Mouse (Mus musculus) kidney, postnatal 10 days (tissue): ENCODE data around the gene Lrp11.
A peak's percentile ranks its signal among the peaks of the same experiment; 100 is the strongest.

Source experiments
- DNase-seq: peaks from one replicate; pipeline ENCODE4 v3.0.0; 2021; ENCODE audit warnings: mixed read lengths

Gene Lrp11

GRCm38 (mm10) chr10:7629092-7629491 lies 39.5 kb downstream of the Lrp11 start:
- no peak for DNase-seq

- no peak for DNase-seq
Measured at GRCm38 (mm10) chr10:7630286-7630685, 40.7 kb downstream of the Lrp11 start.

DNA sequence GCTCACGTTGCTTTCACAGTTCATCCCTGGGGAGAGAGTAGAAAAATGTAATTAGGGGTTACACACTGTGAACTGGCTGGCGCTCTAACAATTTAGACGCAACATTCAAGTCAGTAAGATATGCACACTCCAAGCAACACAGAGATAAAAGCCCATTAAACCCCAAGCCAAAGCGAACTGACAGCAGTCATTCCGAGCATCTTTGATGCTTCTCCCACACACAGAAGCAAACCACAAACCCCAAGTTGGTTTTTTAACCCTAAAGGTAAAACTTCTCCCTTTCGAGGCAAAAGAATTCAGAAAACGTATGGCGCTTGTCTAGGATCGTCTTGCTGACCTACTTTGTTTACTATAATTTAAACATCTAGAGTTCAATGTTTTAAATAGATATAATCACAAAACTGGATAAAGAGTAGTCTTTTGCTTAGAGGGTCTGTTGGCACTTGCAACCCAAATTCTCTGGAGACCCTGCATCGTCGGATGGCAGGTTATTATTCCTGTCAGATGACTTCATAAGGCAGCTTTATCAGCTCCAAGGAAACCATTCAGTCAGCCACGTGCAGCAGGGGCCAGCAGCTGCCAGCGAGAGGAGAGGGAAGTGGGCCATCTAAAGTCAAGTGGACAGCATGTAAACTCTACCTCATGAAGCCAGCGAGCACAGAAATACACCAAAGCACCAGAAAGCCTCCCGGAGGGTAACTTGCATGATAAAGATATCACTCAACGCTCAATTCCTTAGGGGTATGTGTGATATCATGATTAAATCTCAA lies 41.5 kb downstream of the Lrp11 start:
- DNase-seq = no peak

DNA sequence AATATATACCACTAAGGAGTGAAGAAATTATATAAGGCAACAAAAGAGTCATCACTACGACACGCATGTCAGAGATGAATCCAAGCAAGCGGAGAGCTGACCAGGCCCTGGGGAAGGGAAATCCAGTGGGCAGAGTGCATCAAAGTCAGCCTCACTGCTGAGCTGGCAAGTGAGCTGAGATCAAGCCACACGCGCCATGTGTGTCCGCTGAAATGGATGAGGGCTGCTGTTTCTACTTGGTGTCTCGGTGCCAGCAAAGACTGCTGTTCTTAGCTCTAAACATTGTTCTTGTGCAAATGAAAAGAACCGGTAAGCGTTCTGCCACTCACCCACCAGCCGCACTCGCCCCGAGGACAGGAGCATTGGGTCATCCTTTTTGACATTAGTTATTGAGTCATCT lies 50.8 kb downstream of the Lrp11 start:
- DNase-seq = no peak

GRCm38 (mm10) chr10:7645911-7646310 lies 56.3 kb downstream of the Lrp11 start:
- DNase-seq = no peak

GRCm38 (mm10) chr10:7649059-7649458 lies 59.5 kb downstream of the Lrp11 start:
- DNase-seq = no peak

GRCm38 (mm10) chr10:7651057-7651456 lies 61.5 kb downstream of the Lrp11 start:
- DNase-seq = no peak

GRCm38 (mm10) chr10:7662471-7663141 lies 73.0 kb downstream of the Lrp11 start:
- no peak for DNase-seq

DNA sequence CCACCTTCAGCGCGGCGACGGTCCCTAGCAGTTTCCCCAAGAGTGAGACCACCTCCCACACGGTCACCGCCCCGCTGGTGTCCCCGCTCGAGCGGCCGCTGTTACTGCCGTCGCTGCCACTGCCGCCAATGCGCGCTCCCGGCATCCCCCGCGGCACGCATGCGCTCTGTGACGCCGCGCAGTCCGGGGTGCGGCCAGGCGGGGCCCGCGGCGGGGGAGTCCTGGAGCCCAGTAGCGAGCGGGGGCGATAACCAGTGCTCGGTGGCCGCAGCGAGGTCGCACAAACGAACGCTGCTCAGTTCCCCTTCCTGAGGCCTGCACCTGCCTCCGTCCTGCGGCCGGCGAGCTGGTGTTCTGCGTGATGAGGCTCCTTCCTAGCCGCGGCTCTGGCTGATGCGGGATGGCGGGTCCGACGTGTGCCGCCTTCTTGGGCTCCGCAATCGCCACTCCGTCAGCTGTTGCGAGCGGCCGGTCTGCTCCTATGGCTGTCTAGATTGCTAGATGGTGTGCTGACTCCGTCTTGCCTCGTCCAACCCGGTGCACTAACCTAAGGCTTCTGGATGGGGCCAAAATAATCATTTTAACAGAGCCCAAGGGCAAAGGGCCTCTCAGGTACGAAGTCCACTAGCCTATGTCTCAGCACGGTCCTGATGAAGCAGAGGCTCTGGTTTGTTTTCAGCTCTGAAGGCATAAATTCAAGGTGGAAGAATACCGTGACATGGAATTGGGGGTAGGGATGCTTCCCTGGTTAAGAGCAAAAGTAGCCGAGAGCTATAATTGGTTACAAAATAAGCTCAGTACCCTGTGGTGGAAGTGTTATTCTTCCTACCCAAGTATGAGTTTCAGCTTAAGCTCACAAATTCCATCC lies 73.8 kb downstream of the Lrp11 start:
- DNase-seq = peak; percentile 95

DNA sequence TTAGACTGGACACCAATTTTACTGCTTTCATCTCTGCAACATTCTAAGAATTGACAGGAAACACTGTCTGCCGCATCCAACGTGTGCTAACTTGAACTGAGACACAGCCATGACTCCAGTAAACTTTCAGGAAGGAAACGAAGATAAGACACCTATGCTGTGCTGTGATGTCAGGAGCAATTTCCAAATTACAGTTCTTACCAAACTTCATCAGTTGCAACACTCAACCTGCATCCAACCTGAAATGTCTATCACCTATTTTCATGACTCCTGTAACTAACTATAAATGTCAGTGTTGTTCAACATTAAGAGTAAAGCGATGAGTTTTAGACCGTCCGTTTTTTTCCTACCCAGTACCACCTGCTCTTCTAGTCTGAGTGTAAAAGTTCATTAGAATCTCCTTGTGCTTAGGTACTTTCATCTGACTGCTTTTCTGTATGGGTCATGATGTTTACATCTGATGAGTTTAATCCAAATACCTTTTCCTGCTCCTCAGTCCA lies 74.5 kb downstream of the Lrp11 start:
- DNase-seq = no peak

GRCm38 (mm10) chr10:7664889-7665288 lies 75.3 kb downstream of the Lrp11 start:
- DNase-seq = no peak

- DNase-seq = peak; percentile 96
Measured at GRCm38 (mm10) chr10:7667342-7667802, 77.8 kb downstream of the Lrp11 start, which contains the start of gene Nup43. TSS of gene Nup43 (plus strand) at chr10:7667503.

- peak; percentile 27 for DNase-seq
Measured at GRCm38 (mm10) chr10:7673673-7674072, 84.1 kb downstream of the Lrp11 start.
